Mouse (Mus musculus) central nervous system, embryonic 11.5 days (tissue): ENCODE data around the gene Slc25a15. TPM values are rescaled to one million over a fixed set of nuclear protein-coding genes. Genes with fewer than 3 reads are reported as not detected.

ENCODE experiments used
- polyA plus RNA-seq: library from polyadenylated mRNA; depleted of rRNA; stranded (reverse); fragments of >200 nt; gene quantifications from 2 replicates; pipeline ENCODE4 v1.2.3, GENCODE M21; 2012; rRNA removed

Gene Slc25a15
- 7.4 and 9.0 TPM in 2 replicates for polyA plus RNA-seq

GRCm38 (mm10) chr8:22398142-22398951, at the start of gene Slc25a15:
TSS of gene Slc25a15 (minus strand) at chr8:22398597.

GRCm38 (mm10) chr8:22411282-22411702, 12.9 kb upstream of the Slc25a15 start, which contains the start of gene Mrps31:
TSS of gene Mrps31 (plus strand) at chr8:22411361.

Other genes with a start within 250 kb of the Slc25a15 start
- gene Nek3, start 232.2 kb downstream of the Slc25a15 start, polyA plus RNA-seq: 8.6 and 10.6 TPM in 2 replicates
- gene Ckap2, start 212.8 kb downstream of the Slc25a15 start, polyA plus RNA-seq: 58.7 and 84.6 TPM in 2 replicates
- 29.3 and 29.9 TPM in 2 replicates for gene Vps36, start 205.8 kb downstream of the Slc25a15 start, polyA plus RNA-seq
- 5.8 and 8.0 TPM in 2 replicates for gene Thsd1, start 171.3 kb downstream of the Slc25a15 start, polyA plus RNA-seq
- not detected in 2 replicates for gene Tpte, start 115.2 kb downstream of the Slc25a15 start, polyA plus RNA-seq
- gene Mrps31, start 12.8 kb upstream of the Slc25a15 start, polyA plus RNA-seq: 24.3 and 24.7 TPM in 2 replicates